Mouse (Mus musculus): ENCODE measurements around the gene Hydin. TPM values are rescaled to one million over a fixed set of nuclear protein-coding genes. Genes with fewer than 3 reads are reported as not detected.

Gene Hydin
- polyA plus RNA-seq (2012; rRNA removed) = under 0.01 TPM in 1 of 2 replicates, not detected in the other

DNA sequence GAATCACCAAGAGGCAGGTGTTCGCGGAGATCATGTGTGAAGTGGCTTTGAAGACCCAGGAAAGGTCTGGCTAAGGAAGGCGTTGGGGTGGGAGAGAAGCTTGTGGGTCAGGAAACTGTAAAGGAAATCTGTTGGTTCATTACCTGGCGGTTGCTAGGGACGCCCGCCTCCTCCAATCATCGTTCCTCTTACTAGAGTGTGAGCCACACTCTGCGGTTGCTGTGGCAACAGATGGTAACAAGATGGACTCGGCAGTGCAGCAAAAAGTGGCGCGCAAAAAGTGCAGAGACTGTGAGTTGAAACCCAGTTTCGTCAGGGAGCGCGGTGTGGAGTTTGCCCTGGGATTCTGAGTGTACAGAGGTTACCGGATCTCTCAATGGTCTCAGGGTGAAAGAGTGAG, at the start of gene Hydin:
TSS of gene Hydin (plus strand) at position 237 of the 400 bp plus-strand sequence.

DNA sequence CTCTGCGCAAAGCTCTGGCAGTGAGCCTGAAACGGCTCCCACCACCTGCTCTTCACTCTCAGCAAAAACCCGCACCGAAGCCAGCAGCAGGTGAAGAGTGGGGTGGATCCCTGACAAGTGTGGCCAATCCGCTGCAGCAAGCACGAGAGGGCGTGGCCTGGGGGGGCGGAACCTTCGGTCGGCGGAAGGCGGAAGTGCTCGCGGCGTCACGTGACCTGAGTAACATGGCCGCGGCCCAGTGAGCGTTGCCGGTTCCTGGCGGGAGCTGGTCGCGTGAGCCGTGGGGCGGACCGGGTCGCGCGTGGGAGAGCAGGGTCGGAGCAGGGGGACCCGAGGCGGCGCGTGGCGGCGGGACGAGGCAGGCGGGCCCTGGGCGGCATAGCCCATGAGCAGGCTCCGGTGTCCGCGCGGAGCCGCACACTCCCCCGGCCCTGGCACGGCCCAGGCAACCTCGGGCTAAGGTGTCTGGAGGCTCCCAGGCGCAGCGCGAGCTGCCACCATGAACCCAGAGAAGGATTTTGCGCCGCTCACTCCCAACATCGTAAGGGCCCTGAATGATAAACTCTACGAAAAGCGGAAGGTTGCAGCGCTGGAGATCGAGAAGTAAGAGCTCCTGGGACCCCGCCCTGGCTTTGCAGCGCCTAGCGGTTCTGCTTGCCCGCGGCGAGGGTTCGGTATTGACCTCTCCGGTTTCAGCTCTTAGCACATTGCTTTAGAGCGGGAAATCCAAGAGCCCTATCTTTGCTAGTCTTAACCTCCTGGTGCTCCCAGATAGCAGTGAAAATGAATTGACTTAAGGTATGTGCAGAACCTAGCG, 351.8 kb downstream of the Hydin start, which contains the start of gene Vac14:
TSS of gene Vac14 (plus strand) at position 195 of the 817 bp plus-strand sequence.

Other genes starting within 250 kb of the Hydin start
- 9.2 and 10.0 TPM in 2 replicates for gene Chst4, start 227.2 kb upstream of the Hydin start, polyA plus RNA-seq (2012; rRNA removed)
- gene Zfp612, start 187.2 kb upstream of the Hydin start, polyA plus RNA-seq (2012; rRNA removed) = 0.38 and 0.61 TPM in 2 replicates
- gene Gm21964, start 165.8 kb upstream of the Hydin start, polyA plus RNA-seq (2012; rRNA removed) = not detected in 2 replicates
- not detected in 2 replicates for gene Gm17720, start 164.2 kb upstream of the Hydin start, polyA plus RNA-seq (2012; rRNA removed)
- gene Calb2, start 98.8 kb upstream of the Hydin start, polyA plus RNA-seq (2012; rRNA removed) = 0.22 and 0.25 TPM in 2 replicates
- 1.2 and 1.3 TPM in 2 replicates for gene Cmtr2, start 51.3 kb upstream of the Hydin start, polyA plus RNA-seq (2012; rRNA removed)

Data from stomach, adult 2 months (tissue).